Mouse (Mus musculus): ENCODE measurements around the gene Stx17. TPM values are rescaled to one million over a fixed set of nuclear protein-coding genes. Genes with fewer than 3 reads are reported as not detected.

Stx17 gene
- polyA plus RNA-seq, 1 experiment from 2014 or later: 27.4 TPM

DNA sequence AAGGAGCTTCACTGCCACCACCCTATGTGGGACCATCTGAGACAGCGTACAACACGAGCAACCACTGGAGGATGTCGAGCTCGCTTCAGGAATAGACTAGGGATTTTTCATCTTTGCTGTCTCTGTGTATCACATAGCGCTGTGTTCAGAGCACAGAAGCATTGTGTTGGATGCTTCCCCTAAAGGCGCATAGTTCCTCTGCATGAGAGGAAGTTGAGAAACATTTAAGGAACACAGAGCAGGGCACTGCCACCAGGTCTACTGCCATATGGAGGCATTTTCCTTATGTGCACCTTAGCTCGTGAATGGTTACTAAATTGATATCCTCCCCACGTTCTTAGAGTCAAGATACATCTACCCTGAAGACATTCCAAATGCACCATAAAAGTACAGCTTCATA, 24.5 kb upstream of the Stx17 start:
- H3K9ac ChIP-seq (ENCODE audit: low read depth, low read length): no peak overlapping the region
- ATAC-seq: no peak
- no peak overlapping the region for H3K27ac ChIP-seq (ENCODE audit: low read length)
- H3K9me3 ChIP-seq (replicated peaks; ENCODE audit: control insufficient read depth, low read length, poor library complexity, severe bottlenecking): no peaks in the 10 kb centered on the region
- H3K4me1 ChIP-seq (ENCODE audit: control insufficient read depth, insufficient read depth, low read length): no peaks in the 10 kb centered on the region
- H3K4me3 ChIP-seq (ENCODE audit: low read depth, low read length): no peak overlapping the region
- H3K27me3 ChIP-seq (ENCODE audit: control insufficient read depth, insufficient read depth, low read depth, low read length): no peaks in the 10 kb centered on the region
- WGBS: 91% methylated on average over 8 of the region's 8 CpGs
- H3K36me3 ChIP-seq (ENCODE audit: control insufficient read depth, insufficient read depth, low read length): no peaks in the 10 kb centered on the region
- no peak overlapping the region for H3K4me2 ChIP-seq (ENCODE audit: low read length)

GRCm38 (mm10) chr4:48101981-48102380, 22.7 kb upstream of the Stx17 start:
- Histone ChIP-seq H3K4me3 (ENCODE audit: low read depth, low read length) (no peak overlapping the region), H3K9me3 (replicated peaks; ENCODE audit: control insufficient read depth, low read length, poor library complexity, severe bottlenecking) (no peaks in the 10 kb centered on the region), H3K4me2 (ENCODE audit: low read length) (no peak overlapping the region), H3K4me1 (ENCODE audit: control insufficient read depth, insufficient read depth, low read length) (no peaks in the 10 kb centered on the region), H3K9ac (ENCODE audit: low read depth, low read length) (no peak overlapping the region), H3K36me3 (ENCODE audit: control insufficient read depth, insufficient read depth, low read length) (no peaks in the 10 kb centered on the region), H3K27me3 (ENCODE audit: control insufficient read depth, insufficient read depth, low read depth, low read length) (no peaks in the 10 kb centered on the region), H3K27ac (ENCODE audit: low read length) (no peak overlapping the region)
- 89% methylated on average over 2 of the region's 2 CpGs for WGBS
- no peak for ATAC-seq

GRCm38 (mm10) chr4:48105387-48105786, 19.3 kb upstream of the Stx17 start:
- H3K4me2 ChIP-seq (ENCODE audit: low read length): no peak overlapping the region
- H3K27me3 ChIP-seq (ENCODE audit: control insufficient read depth, insufficient read depth, low read depth, low read length): no peaks in the 10 kb centered on the region
- no peak overlapping the region for H3K4me3 ChIP-seq (ENCODE audit: low read depth, low read length)
- H3K27ac ChIP-seq (ENCODE audit: low read length): no peak overlapping the region
- H3K4me1 ChIP-seq (ENCODE audit: control insufficient read depth, insufficient read depth, low read length): no peaks in the 10 kb centered on the region
- no peaks in the 10 kb centered on the region for H3K9me3 ChIP-seq (replicated peaks; ENCODE audit: control insufficient read depth, low read length, poor library complexity, severe bottlenecking)
- ATAC-seq: no peak
- no peak overlapping the region for H3K9ac ChIP-seq (ENCODE audit: low read depth, low read length)
- no peaks in the 10 kb centered on the region for H3K36me3 ChIP-seq (ENCODE audit: control insufficient read depth, insufficient read depth, low read length)
- 63% methylated on average over 5 of the region's 5 CpGs for WGBS

- Histone ChIP-seq H3K9ac (ENCODE audit: low read depth, low read length) (no peak overlapping the region), H3K4me1 (ENCODE audit: control insufficient read depth, insufficient read depth, low read length) (no peaks in the 10 kb centered on the region), H3K27me3 (ENCODE audit: control insufficient read depth, insufficient read depth, low read depth, low read length) (no peaks in the 10 kb centered on the region), H3K36me3 (ENCODE audit: control insufficient read depth, insufficient read depth, low read length) (no peaks in the 10 kb centered on the region), H3K9me3 (replicated peaks; ENCODE audit: control insufficient read depth, low read length, poor library complexity, severe bottlenecking) (no peaks in the 10 kb centered on the region), H3K27ac (ENCODE audit: low read length) (no peak overlapping the region), H3K4me3 (ENCODE audit: low read depth, low read length) (no peak overlapping the region), H3K4me2 (ENCODE audit: low read length) (no peak overlapping the region)
- 86% methylated on average over 6 of the region's 6 CpGs for WGBS
- no peak for ATAC-seq
Measured at GRCm38 (mm10) chr4:48107086-48107485, 17.6 kb upstream of the Stx17 start.

GRCm38 (mm10) chr4:48108591-48108990, 16.1 kb upstream of the Stx17 start:
- 70% methylated on average over 2 of the region's 2 CpGs for WGBS
- Histone ChIP-seq H3K4me2 (ENCODE audit: low read length) (no peak overlapping the region), H3K9ac (ENCODE audit: low read depth, low read length) (no peak overlapping the region), H3K4me1 (ENCODE audit: control insufficient read depth, insufficient read depth, low read length) (no peaks in the 10 kb centered on the region), H3K9me3 (replicated peaks; ENCODE audit: control insufficient read depth, low read length, poor library complexity, severe bottlenecking) (no peaks in the 10 kb centered on the region), H3K27me3 (ENCODE audit: control insufficient read depth, insufficient read depth, low read depth, low read length) (no peaks in the 10 kb centered on the region), H3K36me3 (ENCODE audit: control insufficient read depth, insufficient read depth, low read length) (no peaks in the 10 kb centered on the region), H3K27ac (ENCODE audit: low read length) (no peak overlapping the region), H3K4me3 (ENCODE audit: low read depth, low read length) (no peak overlapping the region)
- no peak for ATAC-seq

- no peaks in the 10 kb centered on the region for H3K27me3 ChIP-seq (ENCODE audit: control insufficient read depth, insufficient read depth, low read depth, low read length)
- no peaks in the 10 kb centered on the region for H3K9me3 ChIP-seq (replicated peaks; ENCODE audit: control insufficient read depth, low read length, poor library complexity, severe bottlenecking)
- no peaks in the 10 kb centered on the region for H3K4me1 ChIP-seq (ENCODE audit: control insufficient read depth, insufficient read depth, low read length)
- H3K9ac ChIP-seq (ENCODE audit: low read depth, low read length): no peak overlapping the region
- no peak overlapping the region for H3K4me2 ChIP-seq (ENCODE audit: low read length)
- no peak for ATAC-seq
- no peaks in the 10 kb centered on the region for H3K36me3 ChIP-seq (ENCODE audit: control insufficient read depth, insufficient read depth, low read length)
- no peak overlapping the region for H3K27ac ChIP-seq (ENCODE audit: low read length)
- WGBS: 81% methylated on average over 3 of the region's 3 CpGs
- no peak overlapping the region for H3K4me3 ChIP-seq (ENCODE audit: low read depth, low read length)
Measured at GRCm38 (mm10) chr4:48110331-48110730, 14.4 kb upstream of the Stx17 start.

DNA sequence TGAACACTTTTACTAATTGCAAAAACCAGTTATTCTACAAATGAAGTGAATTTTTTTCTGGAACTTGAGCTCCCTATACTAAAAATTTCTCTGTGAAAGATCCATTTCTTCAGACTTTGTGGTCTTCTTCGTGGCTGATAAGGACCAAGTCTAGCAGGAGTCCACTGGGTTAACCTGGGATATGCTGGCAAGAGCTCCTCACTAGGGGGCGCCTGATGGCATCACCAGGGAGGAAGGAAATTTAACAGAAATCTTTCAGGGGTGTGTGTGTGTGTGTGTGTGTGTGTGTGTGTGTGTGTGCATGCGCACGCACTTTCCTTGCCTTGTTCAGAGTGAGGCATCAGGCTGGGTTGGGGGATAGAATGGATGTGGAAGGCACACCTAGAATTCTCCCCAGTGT, 8.5 kb upstream of the Stx17 start:
- ATAC-seq: no peak
- Histone ChIP-seq H3K36me3 (ENCODE audit: control insufficient read depth, insufficient read depth, low read length) (no peaks in the 10 kb centered on the region), H3K9me3 (replicated peaks; ENCODE audit: control insufficient read depth, low read length, poor library complexity, severe bottlenecking) (no peaks in the 10 kb centered on the region), H3K27me3 (ENCODE audit: control insufficient read depth, insufficient read depth, low read depth, low read length) (no peaks in the 10 kb centered on the region), H3K9ac (ENCODE audit: low read depth, low read length) (no peak overlapping the region), H3K4me3 (ENCODE audit: low read depth, low read length) (no peak overlapping the region), H3K4me2 (ENCODE audit: low read length) (no peak overlapping the region), H3K4me1 (ENCODE audit: control insufficient read depth, insufficient read depth, low read length) (peaks cover 2% of the 10 kb centered on the region; the same call in 1 of the 2 replicates), H3K27ac (ENCODE audit: low read length) (no peak overlapping the region)
- WGBS: 58% methylated on average over 4 of the region's 4 CpGs

- Histone ChIP-seq H3K4me3 (ENCODE audit: low read depth, low read length) (peak overlapping the region; percentile 85), H3K36me3 (ENCODE audit: control insufficient read depth, insufficient read depth, low read length) (no peaks in the 10 kb centered on the region), H3K9ac (ENCODE audit: low read depth, low read length) (peak overlapping the region; percentile 91; the same call in 1 of the 2 replicates), H3K4me2 (ENCODE audit: low read length) (peak overlapping the region; percentile 87), H3K27me3 (ENCODE audit: control insufficient read depth, insufficient read depth, low read depth, low read length) (no peaks in the 10 kb centered on the region), H3K4me1 (ENCODE audit: control insufficient read depth, insufficient read depth, low read length) (peaks cover 3% of the 10 kb centered on the region; the same call in 1 of the 2 replicates), H3K27ac (ENCODE audit: low read length) (0 out of 2 replicates have a peak overlapping the region, but pooled peaks have one; percentile 47), H3K9me3 (replicated peaks; ENCODE audit: control insufficient read depth, low read length, poor library complexity, severe bottlenecking) (no peaks in the 10 kb centered on the region)
- WGBS: 2% methylated on average over 9 of the region's 9 CpGs
- peak; percentile 89 for ATAC-seq
Measured at GRCm38 (mm10) chr4:48124416-48124772, 321 bp upstream of the Stx17 start.

DNA sequence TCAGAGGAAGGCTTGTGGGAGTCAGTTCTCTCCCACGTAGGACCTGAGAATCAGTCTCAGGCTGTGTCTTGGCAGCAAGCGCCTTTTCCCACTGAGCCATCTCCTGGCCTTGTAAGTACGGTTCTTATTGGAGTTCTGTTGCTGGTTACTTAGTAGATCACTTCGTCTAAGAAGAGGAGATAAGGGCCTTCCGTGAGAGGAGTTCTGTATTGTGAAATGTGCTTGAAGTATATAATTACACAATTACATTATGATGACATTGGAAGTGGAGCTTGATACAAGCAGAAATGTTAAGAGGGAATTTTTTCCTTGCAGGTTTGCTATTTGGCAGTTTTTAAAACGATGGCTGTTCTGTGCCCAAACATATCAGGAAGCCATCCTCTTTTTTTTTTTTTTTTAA, 5.6 kb downstream of the Stx17 start:
- H3K9ac ChIP-seq (ENCODE audit: low read depth, low read length): no peak overlapping the region
- 87% methylated on average over 6 of the region's 6 CpGs for WGBS
- no peaks in the 10 kb centered on the region for H3K36me3 ChIP-seq (ENCODE audit: control insufficient read depth, insufficient read depth, low read length)
- H3K4me3 ChIP-seq (ENCODE audit: low read depth, low read length): no peak overlapping the region
- ATAC-seq: no peak
- H3K9me3 ChIP-seq (replicated peaks; ENCODE audit: control insufficient read depth, low read length, poor library complexity, severe bottlenecking): no peaks in the 10 kb centered on the region
- H3K27me3 ChIP-seq (ENCODE audit: control insufficient read depth, insufficient read depth, low read depth, low read length): no peaks in the 10 kb centered on the region
- H3K27ac ChIP-seq (ENCODE audit: low read length): no peak overlapping the region
- peaks cover 3% of the 10 kb centered on the region; the same call in 1 of the 2 replicates for H3K4me1 ChIP-seq (ENCODE audit: control insufficient read depth, insufficient read depth, low read length)
- H3K4me2 ChIP-seq (ENCODE audit: low read length): no peak overlapping the region

GRCm38 (mm10) chr4:48131606-48132005, 6.9 kb downstream of the Stx17 start:
- Histone ChIP-seq H3K36me3 (ENCODE audit: control insufficient read depth, insufficient read depth, low read length) (no peaks in the 10 kb centered on the region), H3K27me3 (ENCODE audit: control insufficient read depth, insufficient read depth, low read depth, low read length) (no peaks in the 10 kb centered on the region), H3K4me1 (ENCODE audit: control insufficient read depth, insufficient read depth, low read length) (no peaks in the 10 kb centered on the region), H3K4me2 (ENCODE audit: low read length) (no peak overlapping the region), H3K4me3 (ENCODE audit: low read depth, low read length) (no peak overlapping the region), H3K9ac (ENCODE audit: low read depth, low read length) (no peak overlapping the region), H3K9me3 (replicated peaks; ENCODE audit: control insufficient read depth, low read length, poor library complexity, severe bottlenecking) (no peaks in the 10 kb centered on the region), H3K27ac (ENCODE audit: low read length) (no peak overlapping the region)
- no peak for ATAC-seq
- WGBS: 97% methylated on average over 9 of the region's 9 CpGs
